In the genomic region with DNA sequence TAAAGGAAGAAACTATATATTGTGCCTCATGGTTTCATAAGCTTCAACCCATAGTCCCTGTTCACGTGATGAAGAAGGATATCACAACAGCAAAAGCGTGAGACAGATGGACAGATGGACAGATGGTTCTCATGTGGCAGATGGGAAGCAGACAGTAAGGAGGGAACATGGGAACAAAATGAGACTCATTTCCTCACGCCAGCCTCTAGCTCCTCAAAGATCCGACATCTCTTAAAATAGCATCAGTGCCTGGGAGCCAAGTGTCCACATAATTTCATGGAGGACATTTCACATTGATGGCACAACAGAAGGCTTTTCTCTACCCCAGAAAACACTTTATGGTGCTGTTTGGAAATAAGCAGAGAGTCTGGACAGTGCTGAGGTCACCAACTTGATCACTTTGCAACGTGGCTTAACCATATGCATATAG, we compare ENCODE assay signal across 16 mouse cellular contexts.
A peak's percentile ranks its signal among the peaks of the same experiment; 100 is the strongest.
DNase-seq lines count a peak whose midpoint lies in the region; ATAC-seq and TF ChIP-seq lines count a peak whose summit lies in the region.
"Had no signal": no experiment of that assay in that cellular context is flagged by ENCODE, and none has a peak within 500 bp of the region (broad histone marks: within the 10 kb centered on the region; RNA-seq: fewer than 3 reads in every experiment).

No protein-coding gene starts in this region.

- H3K9me3 ChIP-seq in kidney, embryonic 15.5 days (replicated peaks), result no peaks in the 10 kb centered on the region
- H3K9me3 ChIP-seq: heart, embryonic 15.5 days; hindbrain, embryonic 12.5 days; limb, embryonic 15.5 days; neural tube, embryonic 13.5 days had no signal

- DNase-seq in left cerebral cortex, adult 11 months (ENCODE audit: low spot score), result peak; percentile 26
- no peak for DNase-seq in left cerebral cortex, postnatal 4 days
- peak; percentile 45 to 48 for DNase-seq in cerebellum, adult 18-20 months
- DNase-seq in left cerebral cortex, postnatal 14 days (ENCODE audit: low spot score in 2 of 2), result peak; percentile 12 to 19
- DNase-seq in spleen, adult 12 weeks (ENCODE audit: low spot score), result no peak
- DNase-seq in adrenal gland, postnatal 36 days, result no peak
- DNase-seq: kidney, adult 11 months; lung, adult 2 months; retina, postnatal 1 day had no signal

- H3K36me3 ChIP-seq in kidney, embryonic 15.5 days, result no peaks in the 10 kb centered on the region
- H3K36me3 ChIP-seq: heart, embryonic 15.5 days; hindbrain, embryonic 12.5 days; limb, embryonic 15.5 days; neural tube, embryonic 13.5 days had no signal

- TF ChIP-seq CTCF in cortical plate, adult 2 months (IDR thresholded peaks at IDR 0.05; ENCODE audit: extremely low read depth, insufficient read depth, low read length), result no peak

- H3K9ac ChIP-seq in kidney, embryonic 15.5 days, result no peak overlapping the region
- H3K9ac ChIP-seq: heart, embryonic 15.5 days; hindbrain, embryonic 12.5 days; limb, embryonic 15.5 days; neural tube, embryonic 13.5 days had no signal

- ATAC-seq in kidney, embryonic 15.5 days (replicated peaks; ENCODE audit: low FRiP score), result no peak
- ATAC-seq: forebrain, embryonic 16.5 days had no signal

- no peak overlapping the region for H3K4me3 ChIP-seq in cortical plate, adult 2 months (ENCODE audit: insufficient read depth, low read length)
- no peak overlapping the region for H3K4me3 ChIP-seq in kidney, embryonic 15.5 days (replicated peaks)
- H3K4me3 ChIP-seq: heart, embryonic 15.5 days; hindbrain, embryonic 12.5 days; limb, embryonic 15.5 days; neural tube, embryonic 13.5 days had no signal

- H3K4me1 ChIP-seq in cortical plate, adult 2 months (ENCODE audit: control insufficient read depth, insufficient read depth, low read length), result peaks cover 2% of the 10 kb centered on the region
- H3K4me1 ChIP-seq in kidney, embryonic 15.5 days, result no peaks in the 10 kb centered on the region
- H3K4me1 ChIP-seq: heart, embryonic 15.5 days; limb, embryonic 15.5 days; neural tube, embryonic 13.5 days had no signal

- intact Hi-C loops in left cerebral cortex, postnatal 4 days (cut with DNase I), result no loop called here
- intact Hi-C loops in left cerebral cortex, postnatal 14 days (cut with DNase I), result no loop called here

- 0 out of 2 replicates have a peak overlapping the region, but pooled peaks have one; percentile 13 for H3K27ac ChIP-seq in cortical plate, adult 2 months (ENCODE audit: insufficient read depth, low read length)
- no peak overlapping the region for H3K27ac ChIP-seq in kidney, embryonic 15.5 days
- H3K27ac ChIP-seq: heart, embryonic 15.5 days; hindbrain, embryonic 12.5 days; limb, embryonic 15.5 days; neural tube, embryonic 13.5 days had no signal

- TF ChIP-seq POLR2A in cortical plate, adult 2 months (IDR thresholded peaks at IDR 0.05; ENCODE audit: extremely low read depth, insufficient read depth, low read length), result no peak

- WGBS in kidney, embryonic 15.5 days, result 87% methylated on average over 5 of the region's 5 CpGs

- no peaks in the 10 kb centered on the region for H3K27me3 ChIP-seq in kidney, embryonic 15.5 days
- H3K27me3 ChIP-seq: heart, embryonic 15.5 days; hindbrain, embryonic 12.5 days; limb, embryonic 15.5 days; neural tube, embryonic 13.5 days had no signal

- H3K4me2 ChIP-seq in kidney, embryonic 15.5 days, result no peak overlapping the region
- H3K4me2 ChIP-seq: heart, embryonic 15.5 days; hindbrain, embryonic 12.5 days; limb, embryonic 15.5 days; neural tube, embryonic 13.5 days had no signal

Comparison
In these comparisons a context has a peak if more than half of its experiments do, and no peak if none do; other contexts are left out.
1. DNase-seq: peak in left cerebral cortex, adult 11 months (single experiment), cerebellum, adult 18-20 months (2 of 2) and left cerebral cortex, postnatal 14 days (2 of 2); none in left cerebral cortex, postnatal 4 days (single experiment), spleen, adult 12 weeks (single experiment) and adrenal gland, postnatal 36 days (0 of 2).